Mouse (Mus musculus) E14TG2a.4 (cell line): ENCODE measurements around the gene Osbpl5.
"Not testable (repeated sequence)": the region's sequence is repeated elsewhere in the genome, so short reads cannot be mapped to it uniquely, and the experiment has no call there.

Experiments
- H3K27me3 ChIP-seq: 2 replicates; pipeline ENCODE4 v1.6.1; 2014; ENCODE audit warnings: low read length, control low read depth; ENCODE audit not compliant: insufficient read depth
- H3K36me3 ChIP-seq: 2 replicates; pipeline ENCODE4 v1.6.1; 2014; ENCODE audit warnings: low read length, control low read depth; ENCODE audit not compliant: insufficient read depth
- H3K4me1 ChIP-seq: replicated peaks from 2 replicates; pipeline ENCODE4 v1.6.1; 2014; ENCODE audit warnings: low read depth, low read length, control low read depth
- H3K4me3 ChIP-seq: replicated peaks from 2 replicates; pipeline ENCODE4 v1.5.1; 2014; ENCODE audit warnings: mild to moderate bottlenecking, low read length
- H3K9me3 ChIP-seq: 2 replicates; pipeline ENCODE4 v1.6.1; 2014; ENCODE audit warnings: low read length, control low read depth
- CTCF ChIP-seq: conservative IDR thresholded peaks from 2 replicates; pipeline ENCODE4 v1.5.1; 2014; ENCODE audit warnings: low read length
- POU5F1 ChIP-seq: IDR thresholded peaks from 2 replicates; pipeline ENCODE4 v1.6.1; 2014; ENCODE audit warnings: low read length, borderline replicate concordance

Gene Osbpl5

DNA sequence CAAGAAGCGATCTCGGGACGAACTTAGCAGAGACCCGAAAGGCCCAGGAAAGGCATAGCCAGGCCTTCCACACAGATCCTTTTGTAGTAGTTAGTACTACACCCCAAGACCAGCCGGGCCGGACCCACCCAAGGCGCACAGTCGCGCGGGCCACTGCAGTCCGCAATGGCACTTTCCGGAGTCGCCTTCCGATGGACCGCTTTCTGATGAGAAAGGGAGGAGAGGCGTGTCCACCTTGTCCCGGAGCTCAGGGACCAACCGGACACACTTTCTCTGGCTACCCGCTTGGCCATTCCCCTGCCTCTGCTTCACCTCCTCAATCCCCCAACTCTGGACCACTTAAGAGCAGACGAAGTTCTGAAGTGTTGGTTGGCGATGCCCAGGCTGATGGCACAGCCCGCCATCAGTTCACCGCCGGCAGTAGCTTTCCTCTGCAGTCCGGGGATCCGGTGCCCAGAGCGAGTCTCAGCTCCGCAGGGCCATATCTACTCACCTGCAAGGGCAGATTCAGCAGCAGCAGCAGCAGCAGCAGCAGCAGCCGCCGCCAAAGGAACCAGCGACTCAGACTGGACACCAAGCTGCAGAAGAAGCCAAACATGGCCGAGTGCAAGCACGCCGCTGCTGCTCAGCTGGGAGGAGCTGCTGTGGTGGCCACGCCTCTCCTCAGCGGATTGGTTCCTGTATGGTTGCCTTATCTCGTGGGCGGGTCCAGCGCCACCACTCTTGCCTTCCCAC, 107.6 kb downstream of the Osbpl5 start, which contains the start of gene Tnfrsf22:
Tnfrsf22 (minus strand) TSS at position 628 of the 735 bp plus-strand sequence.
- no peak for TF ChIP-seq POU5F1
- no peak for TF ChIP-seq CTCF
- peak within 1 kb of the TSS; percentile 92 for H3K4me3 ChIP-seq
- peaks cover 13% of the 10 kb centered on the region for H3K36me3 ChIP-seq
- no peaks in the 10 kb centered on the region for H3K27me3 ChIP-seq
- H3K9me3 ChIP-seq = peaks cover 3% of the 10 kb centered on the region; the same call in 1 of the 2 replicates
- peaks cover 4% of the 10 kb centered on the region for H3K4me1 ChIP-seq

DNA sequence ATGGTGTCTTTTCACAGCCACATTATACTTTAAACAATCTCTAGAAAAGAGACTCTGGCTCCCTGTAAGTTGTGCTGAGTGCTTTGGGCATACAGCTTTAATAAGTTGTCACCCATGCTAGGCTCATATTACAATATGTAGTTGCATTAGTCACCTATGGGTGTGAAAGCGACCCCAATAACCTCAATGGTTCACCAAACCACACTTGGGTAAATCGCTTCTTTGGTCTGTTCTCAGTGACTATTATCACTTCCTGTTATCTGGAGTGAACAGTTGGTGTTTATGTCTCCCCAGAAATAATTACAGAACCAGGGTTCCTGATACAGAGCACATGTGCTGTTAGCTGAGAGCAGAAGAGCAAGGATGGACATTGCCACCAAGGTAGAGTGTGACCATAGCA, 112.8 kb downstream of the Osbpl5 start:
- Histone ChIP-seq H3K4me1 (peaks cover 11% of the 10 kb centered on the region), H3K36me3 (peaks cover 51% of the 10 kb centered on the region)
- H3K27me3 ChIP-seq, H3K9me3 ChIP-seq, H3K4me3 ChIP-seq: not testable (repeated sequence)
